Mouse (Mus musculus) limb, embryonic 14.5 days (tissue): Measurements from ENCODE around the gene Gm42417. TPM values are rescaled to one million over a fixed set of nuclear protein-coding genes. Genes with fewer than 3 reads are reported as not detected.

Experiments used
- ATAC-seq: fragments of 200-750 bp; cut with Nextera tagmentation; 2 replicates; pipeline ENCODE4 v1.8.0; 2017; ENCODE audit warnings: low read depth, moderate number of reproducible peaks, moderate TSS enrichment; ENCODE audit not compliant: low FRiP score
- DNase-seq: peaks from one replicate; pipeline ENCODE4 v3.0.0-alpha.2; 2015; ENCODE audit warnings: low spot score
- H3K27ac ChIP-seq: fragments of 300-500 bp; sonication (generic); replicated peaks from 2 replicates; pipeline ENCODE4 v1.5.1; 2014; ENCODE audit warnings: low read depth, mild to moderate bottlenecking, low read length, moderate library complexity, mixed read lengths
- H3K27me3 ChIP-seq: fragments of 300-500 bp; sonication (generic); 2 replicates; pipeline ENCODE4 v1.6.1; 2014; ENCODE audit warnings: low read length, mixed read lengths; ENCODE audit not compliant: control insufficient read depth, insufficient read depth
- H3K36me3 ChIP-seq: fragments of 300-500 bp; sonication (generic); 2 replicates; pipeline ENCODE4 v1.6.1; 2014; ENCODE audit warnings: mild to moderate bottlenecking, low read length, moderate library complexity, mixed read lengths; ENCODE audit not compliant: control insufficient read depth, insufficient read depth
- H3K4me1 ChIP-seq: fragments of 300-500 bp; sonication (generic); 2 replicates; pipeline ENCODE4 v1.6.1; 2014; ENCODE audit warnings: antibody characterized with exemption, low read length, mixed read lengths; ENCODE audit not compliant: control insufficient read depth, insufficient read depth
- H3K4me2 ChIP-seq: fragments of 300-500 bp; sonication (generic); replicated peaks from 2 replicates; pipeline ENCODE4 v1.6.1; 2014; ENCODE audit warnings: low read depth, mild to moderate bottlenecking, low read length, moderate library complexity; ENCODE audit not compliant: severe bottlenecking
- H3K4me3 ChIP-seq: fragments of 300-500 bp; sonication (generic); replicated peaks from 2 replicates; pipeline ENCODE4 v1.5.1; 2014; ENCODE audit warnings: low read length
- H3K9ac ChIP-seq: fragments of 300-500 bp; sonication (generic); 2 replicates; pipeline ENCODE4 v1.6.1; 2014; ENCODE audit warnings: mild to moderate bottlenecking, low read depth, low read length, moderate library complexity; ENCODE audit not compliant: severe bottlenecking
- H3K9me3 ChIP-seq: fragments of 300-500 bp; sonication (generic); 2 replicates; pipeline ENCODE4 v1.6.1; 2016; ENCODE audit warnings: low read length; ENCODE audit not compliant: control insufficient read depth
- POLR2A ChIP-seq: fragments of 200-500 bp; IDR thresholded peaks from 2 replicates; pipeline ENCODE4 v1.8.0; 2012; ENCODE audit warnings: inconsistent platforms, mild to moderate bottlenecking, moderate library complexity, borderline replicate concordance; ENCODE audit not compliant: insufficient read depth, insufficient read length; ENCODE audit errors: extremely low read depth
- WGBS: fragments of 180-500 bp; shearing (Covaris S2); extraction: QIAGEN DNeasy Blood & Tissue Kit; methylation state at CpG from one replicate; pipeline ENCODE4 v1.1.7; 2014; 5-methylcytosine and 5-hydroxymethylcytosine counted together
- polyA plus RNA-seq, 2 experiments: library from polyadenylated mRNA; depleted of rRNA in 1 of 2; stranded (reverse) in 1 of 2; unstranded in 1 of 2; fragments of >200 nt; fragmentation: Nextera tagmentation in 1 of 2; extraction: Ambion mirVana in 1 of 2; gene quantifications; 2 replicates each; pipeline versions ENCODE4 v1.2.1 to v1.2.3; 2012 to 2014

The Gm42417 gene
- polyA plus RNA-seq, 2 experiments = 0.47 TPM; not detected in 1

DNA sequence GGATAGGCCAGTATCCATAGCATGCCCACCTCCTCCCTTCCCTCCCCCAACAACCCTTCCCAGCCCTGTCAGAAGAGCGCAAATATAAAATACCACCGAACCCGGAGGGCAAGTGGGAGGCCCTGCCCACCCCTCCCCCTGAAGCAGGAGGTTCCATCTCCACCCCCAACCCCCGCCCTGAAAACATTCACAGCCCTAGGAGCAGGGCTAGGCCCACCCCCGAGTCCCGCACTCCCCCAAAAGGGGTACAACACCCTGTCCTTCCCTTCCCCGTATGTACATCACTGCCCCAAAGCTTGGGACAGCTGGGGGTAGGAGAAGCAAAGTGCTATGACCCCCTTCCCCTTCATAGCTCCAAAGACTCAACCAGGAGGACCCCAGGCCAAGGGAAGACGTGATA lies 9.5 kb upstream of the Gm42417 start:
- Histone ChIP-seq H3K9me3 (no peaks in the 10 kb centered on the region), H3K4me3 (no peak overlapping the region), H3K36me3 (peaks cover 57% of the 10 kb centered on the region), H3K27ac (no peak overlapping the region), H3K27me3 (no peaks in the 10 kb centered on the region), H3K9ac (peak overlapping the region; percentile 16), H3K4me1 (peaks cover 19% of the 10 kb centered on the region), H3K4me2 (no peak overlapping the region)
- 34% methylated on average over 8 of the region's 8 CpGs for WGBS
- no peak for TF ChIP-seq POLR2A
- ATAC-seq (no peak), DNase-seq (no peak)

DNA sequence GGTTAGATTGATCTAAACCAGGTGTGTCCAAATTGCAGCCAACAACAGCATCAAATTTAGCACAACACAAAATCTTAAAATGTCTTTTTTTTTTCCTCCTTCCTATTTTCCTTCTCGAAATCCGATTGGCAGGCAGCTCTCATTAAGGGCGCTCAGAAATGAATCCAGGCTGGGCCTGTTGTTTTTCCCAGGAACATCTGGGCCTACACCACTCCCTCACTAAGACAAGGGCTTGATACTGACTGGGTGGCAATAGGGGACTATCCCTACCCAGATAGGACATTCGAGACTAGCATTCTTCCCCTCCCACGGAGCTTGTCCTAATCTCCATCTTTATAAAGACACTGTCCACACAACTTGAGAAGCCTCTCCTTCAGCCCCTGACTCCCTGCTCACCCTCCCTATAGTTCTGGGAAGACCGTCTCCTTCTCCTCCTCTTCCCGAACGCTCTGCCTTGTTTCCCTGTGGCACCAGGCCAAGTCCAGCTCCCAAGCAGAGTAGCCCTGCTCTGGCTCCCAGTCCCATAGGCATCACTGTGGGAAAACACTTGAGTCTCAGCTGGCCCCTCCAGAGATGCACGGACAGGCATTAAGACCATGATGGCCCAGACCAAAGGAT lies 8.9 kb upstream of the Gm42417 start:
- WGBS = 25% methylated on average over 9 of the region's 9 CpGs
- Histone ChIP-seq H3K27me3 (no peaks in the 10 kb centered on the region), H3K9me3 (no peaks in the 10 kb centered on the region), H3K36me3 (peaks cover 50% of the 10 kb centered on the region), H3K4me1 (peaks cover 19% of the 10 kb centered on the region), H3K4me2 (no peak overlapping the region), H3K27ac (peak overlapping the region; percentile 72; the same call in 1 of the 2 replicates), H3K4me3 (no peak overlapping the region), H3K9ac (no peak overlapping the region)
- TF ChIP-seq POLR2A = no peak
- ATAC-seq (no peak), DNase-seq (no peak)

DNA sequence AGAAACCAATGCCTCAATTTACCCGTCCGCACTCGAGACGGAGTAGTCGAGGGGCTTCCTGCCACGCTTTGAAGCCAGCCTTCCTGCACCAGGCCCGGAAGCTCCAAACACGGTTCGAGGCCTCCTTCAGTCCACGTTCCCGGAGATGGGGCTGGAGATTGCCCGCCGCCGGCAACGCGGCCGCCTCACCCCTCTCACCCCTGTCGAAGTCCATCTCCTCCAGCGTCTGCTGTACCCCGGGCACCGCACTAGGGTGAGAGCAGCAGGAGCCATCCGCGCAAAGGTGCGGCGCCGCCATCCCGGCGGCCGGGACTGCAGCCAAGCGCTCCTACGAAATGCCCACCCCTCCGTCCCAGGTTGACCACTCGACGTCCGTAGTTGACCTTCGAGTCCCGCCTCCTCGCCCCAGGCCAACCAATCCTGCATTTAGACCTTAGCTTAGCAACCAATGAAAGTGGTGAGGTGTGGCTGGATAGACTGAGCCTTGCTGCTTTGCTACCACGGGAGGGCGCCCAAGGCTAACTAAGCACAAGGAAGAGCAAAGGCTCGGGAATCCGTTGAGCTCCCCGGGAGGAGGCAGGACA lies 7.8 kb upstream of the Gm42417 start, which contains the start of gene Ankrd39:
Ankrd39 (minus strand) TSS at position 558 of the 584 bp plus-strand sequence.
- peak within 1 kb of the TSS; percentile 69 for H3K4me3 ChIP-seq
- peak; percentile 95 for ATAC-seq
- peak within 1 kb of the TSS; percentile 72 for H3K27ac ChIP-seq
- DNase-seq = peak; percentile 97
- peak within 1 kb of the TSS; percentile 76 for H3K9ac ChIP-seq
- H3K4me2 ChIP-seq = peak within 1 kb of the TSS; percentile 60
- no peaks in the 10 kb centered on the region for H3K9me3 ChIP-seq
- no peaks in the 10 kb centered on the region for H3K27me3 ChIP-seq
- WGBS = 0% methylated on average over 42 of the region's 43 CpGs
- peaks cover 39% of the 10 kb centered on the region for H3K36me3 ChIP-seq
- H3K4me1 ChIP-seq = peaks cover 19% of the 10 kb centered on the region
- TF ChIP-seq POLR2A = peak; percentile 88; the same call in 1 of the 2 replicates

DNA sequence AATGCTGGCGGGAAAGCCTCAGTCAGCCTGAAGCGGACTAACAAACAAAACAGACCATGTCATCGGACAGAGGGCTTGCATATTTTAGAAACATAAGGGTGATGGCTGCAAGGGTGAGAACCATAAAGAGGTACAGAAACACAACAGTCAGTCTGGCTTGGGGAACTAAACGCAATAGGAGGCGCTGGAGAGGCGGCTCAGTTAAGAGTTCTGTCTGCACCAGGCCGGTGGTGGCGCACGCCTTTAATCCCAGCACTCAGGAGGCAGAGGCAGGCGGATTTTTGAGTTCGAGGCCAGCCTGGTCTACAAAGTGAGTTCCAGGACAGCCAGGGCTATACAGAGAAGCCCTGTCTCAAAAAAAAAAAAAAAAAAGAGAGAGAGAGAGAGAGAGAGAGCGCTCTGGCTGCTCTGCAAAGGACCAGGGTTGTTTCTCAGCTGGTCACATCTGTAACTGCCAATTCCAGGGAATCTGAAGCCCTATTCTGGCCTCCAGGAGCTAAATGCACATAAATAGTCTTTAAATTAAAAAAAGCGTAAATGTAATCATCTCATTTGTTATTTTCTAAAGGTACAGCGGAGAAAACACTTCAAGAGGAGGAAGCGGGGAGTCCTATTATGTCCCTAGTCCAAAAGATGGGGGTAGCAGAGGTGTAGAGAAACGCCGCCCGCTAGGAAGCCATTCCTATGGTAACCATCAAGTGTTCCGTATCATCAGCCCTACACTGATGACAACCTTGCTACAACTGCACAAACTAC lies 6.8 kb upstream of the Gm42417 start:
- Histone ChIP-seq H3K4me3 (peak overlapping the region; percentile 69), H3K27me3 (no peaks in the 10 kb centered on the region), H3K36me3 (peaks cover 39% of the 10 kb centered on the region), H3K9me3 (no peaks in the 10 kb centered on the region), H3K4me2 (peak overlapping the region; percentile 60), H3K4me1 (peaks cover 19% of the 10 kb centered on the region), H3K27ac (no peak overlapping the region), H3K9ac (peak overlapping the region; percentile 76; the same call in 1 of the 2 replicates)
- no peak for TF ChIP-seq POLR2A
- no peak for DNase-seq
- no peak for ATAC-seq
- WGBS = 69% methylated on average over 19 of the region's 19 CpGs

DNA sequence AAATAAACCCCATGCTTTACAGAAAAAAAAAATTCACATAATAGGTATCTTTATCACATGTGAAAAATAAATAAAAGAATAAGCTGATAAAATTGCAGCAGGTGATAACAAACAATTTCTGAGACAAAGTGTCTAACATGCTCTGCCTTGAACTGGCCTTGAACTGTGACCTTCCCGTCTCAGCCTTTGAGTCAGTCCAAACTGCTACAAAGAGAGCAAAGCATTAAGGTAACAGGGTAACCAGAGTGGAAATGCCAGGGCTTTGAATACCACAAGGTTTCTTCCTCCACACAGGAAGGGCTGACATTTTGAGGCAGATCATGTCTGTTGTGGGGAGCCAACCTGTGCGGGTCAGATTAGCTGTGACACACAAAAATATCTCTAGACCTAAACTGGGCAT lies 6.2 kb upstream of the Gm42417 start:
- 82% methylated on average over 2 of the region's 2 CpGs for WGBS
- Histone ChIP-seq H3K4me1 (peaks cover 19% of the 10 kb centered on the region), H3K9ac (no peak overlapping the region), H3K27ac (no peak overlapping the region), H3K4me3 (no peak overlapping the region), H3K36me3 (peaks cover 39% of the 10 kb centered on the region), H3K4me2 (no peak overlapping the region), H3K27me3 (no peaks in the 10 kb centered on the region), H3K9me3 (no peaks in the 10 kb centered on the region)
- DNase-seq (no peak), ATAC-seq (no peak)
- TF ChIP-seq POLR2A = no peak
